Mouse (Mus musculus): ENCODE results near the gene Trpm7.
A peak's percentile ranks its signal among the peaks of the same experiment; 100 is the strongest.
"Not testable (repeated sequence)": the region's sequence is repeated elsewhere in the genome, so short reads cannot be mapped to it uniquely, and the experiment has no call there.

Gene Trpm7

GRCm38 (mm10) chr2:126875871-126876796 is at the start of gene Trpm7:
Trpm7 (minus strand) TSS chr2:126876230.
- peak; percentile 80 to 87 for DNase-seq (ENCODE audit: low spot score in 2 of 2)

DNA sequence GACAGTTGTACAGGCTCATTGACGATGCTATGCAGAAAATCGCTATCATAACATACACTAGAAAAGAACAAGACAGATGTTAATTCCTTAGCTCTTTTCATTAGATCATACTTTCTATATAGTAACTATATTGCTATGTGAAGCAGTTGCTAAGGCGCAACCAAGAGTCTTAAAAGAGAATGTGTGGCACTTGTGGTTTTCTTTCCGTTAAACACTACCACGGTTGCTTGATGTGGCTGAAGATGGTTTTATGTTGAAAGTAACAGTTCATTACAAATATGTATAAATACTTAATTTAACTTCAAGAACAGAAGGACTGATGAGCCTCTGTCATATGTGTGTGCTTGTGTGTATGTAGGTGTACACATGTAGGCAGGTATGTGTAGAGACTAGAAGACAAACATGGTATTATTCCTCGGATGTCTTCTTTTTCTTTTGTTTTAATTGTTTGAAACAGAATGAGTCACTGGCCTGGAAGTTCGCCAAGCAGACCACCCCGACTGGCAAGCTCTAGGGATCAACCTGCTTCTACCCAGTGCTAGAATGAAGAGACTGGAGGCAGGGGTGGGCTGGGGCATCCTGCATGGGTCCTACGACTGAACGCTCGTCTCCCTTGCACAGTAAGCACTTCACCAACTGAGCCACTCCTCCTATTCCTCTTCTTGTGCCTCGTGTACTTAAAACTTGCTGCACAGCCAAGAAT is 44.5 kb upstream of the Trpm7 start:
- DNase-seq (ENCODE audit: low spot score in 2 of 2) = peak; percentile 20 to 39

- DNase-seq (ENCODE audit: low spot score in 2 of 2) = no peak
These were observed 40.2 kb upstream of the Trpm7 start for GRCm38 (mm10) chr2:126916236-126916635.

DNA sequence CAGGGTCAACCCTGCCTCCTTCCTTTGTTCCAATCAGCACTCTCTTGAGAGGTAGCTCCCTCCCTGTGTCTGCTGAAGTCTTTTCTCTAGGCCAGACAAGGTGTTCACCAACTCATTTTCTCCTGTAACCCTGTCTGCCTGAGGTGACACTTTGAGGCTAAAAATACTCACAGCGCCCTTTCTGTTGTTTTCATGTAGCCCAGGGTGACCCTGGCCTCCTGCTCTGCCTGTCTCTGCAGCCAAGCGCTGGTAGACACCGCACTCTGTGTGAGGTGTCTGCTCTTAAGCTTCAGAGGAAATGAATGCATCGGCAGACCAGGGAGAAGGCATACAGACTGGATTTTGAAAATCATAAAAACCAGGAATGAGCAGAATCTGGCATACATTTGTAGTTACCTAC is 38.1 kb upstream of the Trpm7 start:
- no peak for DNase-seq (ENCODE audit: low spot score in 2 of 2)

DNA sequence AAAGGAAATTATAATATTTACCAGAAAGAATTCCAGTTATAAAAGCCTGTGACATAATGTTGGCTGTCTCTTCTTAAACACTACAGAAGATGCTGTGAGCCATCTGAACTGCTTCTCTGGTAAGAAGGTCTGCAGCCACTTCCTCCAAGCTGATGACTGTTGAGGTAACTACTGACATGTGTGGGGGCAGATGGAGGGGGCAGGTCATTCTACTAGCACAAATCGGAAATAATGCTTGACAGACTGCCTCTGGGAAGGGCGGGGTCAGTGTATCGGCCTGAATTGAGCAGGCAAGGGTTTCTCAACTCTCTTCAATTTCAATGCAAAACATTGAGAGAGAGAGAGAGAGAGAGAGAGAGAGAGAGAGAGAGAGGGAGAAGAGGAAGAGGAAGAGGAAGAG is 28.1 kb upstream of the Trpm7 start:
- DNase-seq (ENCODE audit: low spot score in 2 of 2) = no peak

- DNase-seq (ENCODE audit: low spot score in 2 of 2) = no peak
These were observed 21.5 kb upstream of the Trpm7 start for GRCm38 (mm10) chr2:126897511-126897910.

GRCm38 (mm10) chr2:126896941-126897340 is 20.9 kb upstream of the Trpm7 start:
- no peak for DNase-seq (ENCODE audit: low spot score in 2 of 2)

DNA sequence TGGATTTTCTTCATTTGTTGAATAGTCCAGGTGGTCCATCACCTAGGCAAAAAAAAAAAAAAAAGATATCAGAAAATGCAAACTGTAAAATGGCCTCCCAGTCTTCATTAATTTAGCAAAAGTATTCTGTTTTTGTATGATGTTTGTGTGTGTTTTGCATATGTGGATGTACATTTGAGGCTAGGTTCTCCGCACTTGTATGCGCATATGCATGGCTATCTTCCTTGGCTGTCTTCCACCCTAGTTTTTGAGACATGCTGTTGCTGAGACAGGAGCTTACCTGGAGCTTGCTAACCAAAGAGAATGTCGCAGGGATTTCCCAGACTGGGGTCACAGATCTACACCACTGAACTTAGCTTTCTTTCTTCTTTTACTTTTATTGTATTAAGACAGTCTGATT is 18.2 kb upstream of the Trpm7 start:
- DNase-seq (ENCODE audit: low spot score in 2 of 2) = no peak

DNA sequence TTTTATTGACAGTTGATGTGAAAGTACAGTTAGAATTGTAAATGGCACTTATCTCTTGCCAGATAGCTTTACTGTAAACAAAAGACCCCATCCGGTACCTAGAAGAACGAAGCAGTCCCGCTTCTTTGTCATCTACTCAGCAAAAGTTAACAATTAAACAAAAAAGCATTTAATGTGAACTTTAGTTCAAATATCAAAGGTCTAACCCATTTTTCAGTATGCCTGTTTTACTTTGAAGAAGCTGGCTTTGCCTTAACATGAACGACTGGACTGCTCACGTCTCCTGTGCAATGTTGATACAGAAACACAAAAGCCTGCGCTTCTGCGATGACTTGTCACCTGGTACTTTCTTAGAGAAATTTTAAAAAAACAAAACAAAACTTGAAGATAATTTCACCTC is 16.3 kb upstream of the Trpm7 start:
- no peak for DNase-seq (ENCODE audit: low spot score in 2 of 2)

- DNase-seq (ENCODE audit: low spot score in 2 of 2) = no peak
These were observed 15.7 kb upstream of the Trpm7 start for GRCm38 (mm10) chr2:126891743-126892142.

- no peak for DNase-seq (ENCODE audit: low spot score in 2 of 2)
These were observed 11.1 kb upstream of the Trpm7 start for GRCm38 (mm10) chr2:126887141-126887540.

- no peak for DNase-seq (ENCODE audit: low spot score in 2 of 2)
These were observed 9.8 kb upstream of the Trpm7 start for GRCm38 (mm10) chr2:126885871-126886270.

DNA sequence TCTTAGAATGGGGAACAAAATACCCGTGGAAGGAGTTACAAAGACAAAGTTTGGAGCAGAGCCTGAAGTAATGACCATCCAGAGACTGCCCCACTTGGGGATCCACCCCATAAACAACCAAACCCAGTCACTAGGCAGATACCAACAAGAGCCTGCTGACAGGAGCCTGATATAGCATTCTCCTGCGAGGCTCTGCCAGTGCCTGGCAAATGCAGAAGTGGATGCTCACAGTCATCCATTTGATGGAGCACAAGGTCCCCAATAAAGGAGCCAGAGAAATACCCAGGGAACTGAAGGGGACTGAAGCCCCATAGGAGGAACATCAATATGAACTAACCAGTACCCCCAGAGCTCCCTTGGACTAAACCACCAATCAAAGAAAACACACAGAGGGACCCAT is 6.7 kb upstream of the Trpm7 start:
- not testable (repeated sequence) for DNase-seq (ENCODE audit: low spot score in 2 of 2)

DNA sequence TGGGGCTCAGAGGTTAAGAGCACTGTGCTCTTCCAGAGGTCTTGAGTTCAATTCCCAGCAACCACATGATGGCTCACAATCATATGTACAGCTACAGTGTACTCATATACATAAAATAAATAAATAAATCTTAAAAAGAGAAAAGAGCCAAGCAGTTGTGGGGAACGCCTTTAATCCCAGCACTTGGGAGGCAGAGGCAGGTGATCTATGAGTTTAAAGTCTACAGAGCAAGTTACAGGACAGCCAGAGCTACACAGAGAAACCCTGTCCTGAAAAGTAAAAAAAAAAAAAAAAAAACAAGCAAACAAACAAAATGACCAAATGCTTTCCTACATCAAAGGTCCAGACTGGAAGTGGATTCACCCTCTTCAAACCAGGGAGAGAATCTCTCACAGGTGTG is 2.0 kb upstream of the Trpm7 start:
- no peak for DNase-seq (ENCODE audit: low spot score in 2 of 2)

DNA sequence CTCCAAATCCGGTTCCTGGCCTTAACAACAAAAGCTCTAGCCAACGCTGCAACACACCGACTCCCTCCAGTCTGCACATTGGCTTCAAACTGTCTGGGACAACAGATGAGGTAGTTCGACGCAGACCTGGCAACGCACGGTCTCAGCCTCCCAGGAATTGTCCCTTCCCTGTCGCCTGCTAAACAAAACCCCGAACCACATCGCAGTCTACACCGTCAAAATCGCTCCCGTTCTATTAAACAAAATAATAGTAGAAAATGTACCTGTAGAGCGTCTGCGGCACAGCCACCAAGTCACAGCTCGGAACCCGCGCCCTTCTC is 554 bp downstream of the Trpm7 start:
- DNase-seq (ENCODE audit: low spot score in 2 of 2) = peak; percentile 17 to 31

DNA sequence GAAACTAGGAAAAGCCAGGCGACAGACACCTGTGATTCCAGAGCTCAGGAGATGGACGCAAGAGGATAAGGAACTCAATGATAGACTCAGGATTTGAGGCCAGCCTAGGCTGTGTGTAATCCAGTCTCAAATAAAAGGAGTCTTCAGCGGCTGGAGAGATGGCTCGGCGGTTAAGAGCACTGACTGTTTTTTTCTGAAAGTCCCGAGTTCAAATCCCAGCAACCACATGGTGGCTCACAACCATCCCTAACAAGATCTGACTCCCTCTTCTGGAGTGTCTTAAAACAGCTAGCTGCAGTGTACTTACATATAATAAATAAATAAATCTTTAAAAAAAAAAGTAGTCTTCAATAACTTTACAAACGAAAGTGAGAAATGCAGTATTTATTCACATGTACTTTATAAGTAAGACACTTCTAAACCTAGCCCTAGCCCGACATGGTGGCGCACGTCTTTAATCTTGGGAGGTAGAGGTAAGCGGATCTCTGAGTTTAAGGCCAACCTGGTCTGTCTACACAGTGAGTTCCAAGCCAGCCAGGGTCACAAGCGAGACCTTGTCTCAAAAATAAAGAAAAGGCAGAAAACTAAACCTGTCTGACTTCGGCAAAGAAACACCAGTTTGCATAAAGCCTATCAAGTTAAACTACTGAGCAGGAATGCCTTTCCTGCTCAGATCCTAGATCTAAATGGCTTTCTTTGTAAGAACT is 1.1 kb downstream of the Trpm7 start:
- peak in 1 of 2 experiments; percentile 11 for DNase-seq (ENCODE audit: low spot score in 2 of 2)

- no peak for DNase-seq (ENCODE audit: low spot score in 2 of 2)
These were observed 9.7 kb downstream of the Trpm7 start for GRCm38 (mm10) chr2:126866301-126866700.

- no peak for DNase-seq (ENCODE audit: low spot score in 2 of 2)
These were observed 10.4 kb downstream of the Trpm7 start for GRCm38 (mm10) chr2:126865501-126866199.

- no peak for DNase-seq (ENCODE audit: low spot score in 2 of 2)
These were observed 11.0 kb downstream of the Trpm7 start for GRCm38 (mm10) chr2:126865026-126865425.

- no peak for DNase-seq (ENCODE audit: low spot score in 2 of 2)
These were observed 31.3 kb downstream of the Trpm7 start for GRCm38 (mm10) chr2:126844751-126845150.

DNA sequence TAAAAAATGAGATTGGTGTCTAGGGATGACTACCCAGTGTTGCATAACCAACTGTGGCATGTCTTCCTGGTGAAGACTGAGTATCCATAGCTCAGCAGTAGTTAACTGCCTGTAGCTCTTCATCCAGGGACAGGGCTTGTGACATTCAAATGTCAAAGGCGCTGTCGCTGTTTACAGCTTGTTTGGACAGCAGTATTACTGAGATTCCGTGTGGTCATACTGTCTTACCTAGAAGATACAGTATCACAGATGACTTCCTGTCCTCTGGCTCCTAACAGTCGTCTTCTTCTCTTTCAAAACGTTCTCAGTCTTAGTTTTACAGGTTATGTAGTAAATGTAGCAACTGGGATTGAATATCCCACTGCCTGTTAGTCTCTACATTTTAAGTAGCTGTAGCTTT is 37.2 kb downstream of the Trpm7 start:
- DNase-seq (ENCODE audit: low spot score in 2 of 2) = no peak

DNA sequence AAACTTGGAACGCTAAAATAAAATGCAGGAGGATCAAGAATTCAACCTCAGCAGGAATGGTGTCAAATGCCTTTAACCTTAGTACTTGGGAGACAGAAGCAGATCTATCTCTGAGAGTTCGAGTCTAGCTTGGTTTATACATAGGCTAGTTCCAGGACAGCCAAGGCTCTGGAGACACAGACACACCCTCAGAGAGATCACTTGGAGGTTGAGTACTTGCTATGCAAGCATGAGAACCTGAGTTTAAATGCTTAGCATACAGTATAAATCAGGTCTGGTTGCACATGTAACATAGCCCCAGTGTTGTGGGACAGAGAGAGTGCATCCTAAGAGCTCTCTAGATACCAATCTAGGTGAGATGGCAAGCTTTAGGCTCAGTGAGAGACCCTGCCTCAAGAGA is 58.6 kb downstream of the Trpm7 start:
- no peak for DNase-seq (ENCODE audit: low spot score in 2 of 2)
